Mouse (Mus musculus): ENCODE results near the gene Hmmr. TPM values are rescaled to one million over a fixed set of nuclear protein-coding genes. Genes with fewer than 3 reads are reported as not detected.

Gene Hmmr
- polyA plus RNA-seq, 1 experiment from 2014 or later = 80.9 TPM

GRCm38 (mm10) chr11:40693366-40693951 lies 39.8 kb downstream of the Hmmr start:
- H3K4me2 ChIP-seq = peak overlapping the region; percentile 91
- peak; percentile 33 for ATAC-seq
- WGBS (ENCODE audit: insufficient replicate concordance) = under 1% methylated on average over 16 of the region's 16 CpGs

GRCm38 (mm10) chr11:40692511-40693365 lies 40.5 kb downstream of the Hmmr start:
- Histone ChIP-seq H3K36me3 (peaks cover 9% of the 10 kb centered on the region), H3K9me3 (replicated peaks) (no peaks in the 10 kb centered on the region), H3K4me1 (peaks cover 32% of the 10 kb centered on the region), H3K4me3 (peak overlapping the region; percentile 86), H3K4me2 (peak overlapping the region; percentile 91), H3K9ac (peak overlapping the region; percentile 79), H3K27me3 (replicated peaks) (no peaks in the 10 kb centered on the region), H3K27ac (peak overlapping the region; percentile 96)
- WGBS (ENCODE audit: insufficient replicate concordance) = under 1% methylated on average over 36 of the region's 36 CpGs
- ATAC-seq = peak; percentile 97

More at GRCm38 (mm10) chr11:40693366-40693951, 39.8 kb downstream of the Hmmr start:
- peaks cover 32% of the 10 kb centered on the region for H3K4me1 ChIP-seq
- peak overlapping the region; percentile 79 for H3K9ac ChIP-seq
- no peaks in the 10 kb centered on the region for H3K27me3 ChIP-seq (replicated peaks)
- peak overlapping the region; percentile 86 for H3K4me3 ChIP-seq
- H3K9me3 ChIP-seq (replicated peaks) = no peaks in the 10 kb centered on the region
- H3K36me3 ChIP-seq = 0 out of 2 replicates have a peak, but pooled peaks cover 3% of the 10 kb centered on the region
- H3K27ac ChIP-seq = peak overlapping the region; percentile 96

- WGBS (ENCODE audit: insufficient replicate concordance) = 1% methylated on average over 28 of the region's 28 CpGs
- H3K36me3 ChIP-seq = peaks cover 15% of the 10 kb centered on the region
- no peaks in the 10 kb centered on the region for H3K9me3 ChIP-seq (replicated peaks)
- peak overlapping the region; percentile 91 for H3K4me2 ChIP-seq
- H3K4me1 ChIP-seq = peaks cover 32% of the 10 kb centered on the region
- no peaks in the 10 kb centered on the region for H3K27me3 ChIP-seq (replicated peaks)
- peak; percentile 88 for ATAC-seq
- peak overlapping the region; percentile 96 for H3K27ac ChIP-seq
- H3K4me3 ChIP-seq = peak overlapping the region; percentile 86
- H3K9ac ChIP-seq = peak overlapping the region; percentile 79
Observed at GRCm38 (mm10) chr11:40692101-40692509, 41.1 kb downstream of the Hmmr start.

- Histone ChIP-seq H3K4me2 (peak overlapping the region; percentile 91), H3K27ac (peak overlapping the region; percentile 36; the same call in 1 of the 2 replicates), H3K9me3 (replicated peaks) (no peaks in the 10 kb centered on the region), H3K27me3 (replicated peaks) (no peaks in the 10 kb centered on the region), H3K4me1 (peaks cover 32% of the 10 kb centered on the region), H3K36me3 (peaks cover 30% of the 10 kb centered on the region), H3K9ac (no peak overlapping the region), H3K4me3 (peak overlapping the region; percentile 86)
- WGBS (ENCODE audit: insufficient replicate concordance) = 48% methylated on average over 5 of the region's 5 CpGs
- no peak for ATAC-seq
Observed at GRCm38 (mm10) chr11:40690444-40691127, 42.6 kb downstream of the Hmmr start.

- Histone ChIP-seq H3K36me3 (peaks cover 95% of the 10 kb centered on the region), H3K4me1 (no peaks in the 10 kb centered on the region), H3K4me2 (no peak overlapping the region), H3K4me3 (no peak overlapping the region), H3K27me3 (replicated peaks) (no peaks in the 10 kb centered on the region), H3K27ac (no peak overlapping the region), H3K9me3 (replicated peaks) (no peaks in the 10 kb centered on the region), H3K9ac (no peak overlapping the region)
- WGBS (ENCODE audit: insufficient replicate concordance) = 80% methylated on average over 3 of the region's 3 CpGs
- ATAC-seq = no peak
Observed at GRCm38 (mm10) chr11:40683295-40683694, 49.9 kb downstream of the Hmmr start.

- H3K4me2 ChIP-seq = no peak overlapping the region
- no peaks in the 10 kb centered on the region for H3K27me3 ChIP-seq (replicated peaks)
- WGBS (ENCODE audit: insufficient replicate concordance) = 82% methylated on average over 3 of the region's 3 CpGs
- no peak overlapping the region for H3K27ac ChIP-seq
- H3K9me3 ChIP-seq (replicated peaks) = no peaks in the 10 kb centered on the region
- no peak for ATAC-seq
- H3K4me3 ChIP-seq = no peak overlapping the region
- H3K4me1 ChIP-seq = no peaks in the 10 kb centered on the region
- H3K36me3 ChIP-seq = peaks cover 96% of the 10 kb centered on the region
- no peak overlapping the region for H3K9ac ChIP-seq
Observed at GRCm38 (mm10) chr11:40682456-40682855, 50.8 kb downstream of the Hmmr start.

- peaks cover 50% of the 10 kb centered on the region for H3K36me3 ChIP-seq
- H3K4me2 ChIP-seq = no peak overlapping the region
- no peak for ATAC-seq
- WGBS (ENCODE audit: insufficient replicate concordance) = 87% methylated on average over 1 of the region's 1 CpGs
- H3K9ac ChIP-seq = no peak overlapping the region
- no peaks in the 10 kb centered on the region for H3K27me3 ChIP-seq (replicated peaks)
- no peaks in the 10 kb centered on the region for H3K9me3 ChIP-seq (replicated peaks)
- no peak overlapping the region for H3K4me3 ChIP-seq
- no peaks in the 10 kb centered on the region for H3K4me1 ChIP-seq
- H3K27ac ChIP-seq = no peak overlapping the region
Observed at GRCm38 (mm10) chr11:40677169-40677568, 56.1 kb downstream of the Hmmr start.

- no peaks in the 10 kb centered on the region for H3K27me3 ChIP-seq (replicated peaks)
- ATAC-seq = no peak
- H3K9ac ChIP-seq = no peak overlapping the region
- no peak overlapping the region for H3K4me3 ChIP-seq
- H3K27ac ChIP-seq = no peak overlapping the region
- H3K9me3 ChIP-seq (replicated peaks) = no peaks in the 10 kb centered on the region
- no peaks in the 10 kb centered on the region for H3K4me1 ChIP-seq
- peaks cover 32% of the 10 kb centered on the region for H3K36me3 ChIP-seq
- WGBS (ENCODE audit: insufficient replicate concordance) = 58% methylated on average over 4 of the region's 4 CpGs
- H3K4me2 ChIP-seq = no peak overlapping the region
Observed at GRCm38 (mm10) chr11:40675014-40675730, 58.0 kb downstream of the Hmmr start.

Other genes with a start within 250 kb of the Hmmr start
- gene Mat2b, start 38.2 kb downstream of the Hmmr start, polyA plus RNA-seq (2016; fragmentation: Nextera tagmentation; extraction: Ambion mirVana) = 64.8 and 65.8 TPM in 2 replicates
- 128 TPM in 2 replicates for gene Nudcd2, start 245 bp upstream of the Hmmr start, polyA plus RNA-seq (2016; fragmentation: Nextera tagmentation; extraction: Ambion mirVana)
- 32.1 and 32.9 TPM in 2 replicates for gene Ccng1, start 21.9 kb upstream of the Hmmr start, polyA plus RNA-seq (2016; fragmentation: Nextera tagmentation; extraction: Ambion mirVana)

Measured in liver, embryonic 12.5 days (tissue).